Mouse (Mus musculus) heart, postnatal 0 days (tissue): Measurements from ENCODE around the gene Cacna1e.

Source experiments
- CTCF ChIP-seq: IDR thresholded peaks from 2 replicates; pipeline ENCODE4 v1.5.1; 2016; ENCODE audit warnings: antibody characterized with exemption, control low read depth, low read depth
- EP300 ChIP-seq: IDR thresholded peaks from 2 replicates; pipeline ENCODE4 v1.6.1; 2016; ENCODE audit warnings: antibody characterized with exemption, low read depth

DNA sequence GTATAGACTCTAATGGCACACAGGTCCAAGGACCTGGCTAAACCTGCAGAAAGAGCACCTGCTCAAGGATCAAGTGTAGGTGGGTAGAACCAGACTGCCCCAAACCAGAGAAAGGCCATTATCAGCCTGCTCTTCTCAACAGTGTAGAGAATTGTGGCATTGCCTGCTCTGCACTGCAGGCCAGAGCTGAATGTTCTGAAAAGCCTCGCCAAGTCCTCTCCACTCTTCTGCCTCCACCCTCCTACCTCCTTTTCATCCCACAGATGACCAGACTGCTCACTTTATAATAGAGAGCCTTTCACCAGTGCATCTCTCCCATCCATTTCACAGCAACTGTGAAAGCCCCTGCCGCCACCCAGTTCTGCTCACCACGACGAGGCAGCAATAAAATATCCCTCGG, 42.0 kb downstream of the Cacna1e start:
- TF ChIP-seq EP300 (no peak), CTCF (no peak)
